Mouse (Mus musculus) spleen, adult 2 months (tissue): ENCODE data around the gene Cdc42bpa. TPM values are rescaled to one million over a fixed set of nuclear protein-coding genes. Genes with fewer than 3 reads are reported as not detected.

Source experiments
- DNase-seq, 2 experiments: peaks; one replicate each; pipeline versions ENCODE4 v3.0.0 to v3.0.0-alpha.2; 2012 to 2021; ENCODE audit warnings: low spot score in 2 of 2, low read depth in 1 of 2
- H3K27ac ChIP-seq: fragments of 200-500 bp; 2 replicates; pipeline ENCODE4 v1.5.1; 2012; ENCODE audit warnings: low read length, inconsistent platforms; ENCODE audit not compliant: insufficient read depth
- H3K27me3 ChIP-seq: fragments of 200-500 bp; 2 replicates; pipeline ENCODE4 v1.6.1; 2012; ENCODE audit warnings: mild to moderate bottlenecking, moderate library complexity, low read length, inconsistent platforms; ENCODE audit not compliant: control insufficient read depth, insufficient read depth
- H3K36me3 ChIP-seq: fragments of 200-500 bp; 2 replicates; pipeline ENCODE4 v1.6.1; 2012; ENCODE audit warnings: mild to moderate bottlenecking, low read length, inconsistent platforms; ENCODE audit not compliant: control insufficient read depth, insufficient read depth
- H3K4me1 ChIP-seq: fragments of 200-500 bp; 2 replicates; pipeline ENCODE4 v1.6.1; 2011; ENCODE audit warnings: inconsistent platforms; ENCODE audit not compliant: control insufficient read depth, insufficient read depth, insufficient read length
- H3K4me3 ChIP-seq: fragments of 200-500 bp; 2 replicates; pipeline ENCODE4 v1.5.1; 2011; ENCODE audit warnings: mild to moderate bottlenecking, inconsistent platforms; ENCODE audit not compliant: insufficient read depth, insufficient read length; ENCODE audit errors: extremely low read depth
- CTCF ChIP-seq: fragments of 200-500 bp; IDR thresholded peaks from 2 replicates; pipeline ENCODE4 v1.5.1; 2011; ENCODE audit warnings: mild to moderate bottlenecking, inconsistent platforms; ENCODE audit not compliant: insufficient read depth, insufficient read length, insufficient replicate concordance; ENCODE audit errors: extremely low read depth
- POLR2A ChIP-seq: fragments of 200-500 bp; IDR thresholded peaks from 2 replicates; pipeline ENCODE4 v1.6.1; 2011; ENCODE audit warnings: low read depth, low read length, inconsistent platforms
- WGBS: fragments of 180-500 bp; shearing (Covaris S2); methylation state at CpG from one replicate; pipeline ENCODE4 v1.1.7; 2018; 5-methylcytosine and 5-hydroxymethylcytosine counted together
- polyA plus RNA-seq: library from polyadenylated mRNA; depleted of rRNA; stranded (reverse); fragments of >200 nt; gene quantifications from 2 replicates; pipeline ENCODE4 v1.2.3, GENCODE M21; 2012

The Cdc42bpa gene
- polyA plus RNA-seq, 1 experiment, result 2.8 TPM

DNA sequence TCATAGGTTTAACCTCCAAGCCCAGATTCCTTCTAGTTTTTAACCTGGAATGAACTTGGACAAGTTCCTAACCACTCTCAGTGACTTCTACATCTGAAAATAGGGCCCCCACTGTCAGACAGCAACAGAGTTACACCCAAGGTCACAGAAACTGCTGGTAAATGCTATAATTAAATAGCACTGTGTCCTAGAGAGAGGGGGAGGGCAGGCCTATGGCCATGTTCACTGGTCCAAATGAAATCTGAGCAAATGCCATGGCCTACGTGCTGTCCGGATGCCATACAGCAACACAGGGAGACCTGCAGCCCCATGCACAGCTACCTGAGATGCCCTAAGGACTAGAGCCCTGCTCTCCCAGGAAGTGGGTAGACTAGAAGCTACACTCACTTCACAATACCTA, 219.6 kb downstream of the Cdc42bpa start:
- no peak for DNase-seq
- no peak for TF ChIP-seq CTCF
- TF ChIP-seq POLR2A, result no peak
- H3K27ac ChIP-seq, result no peak overlapping the region
- no peaks in the 10 kb centered on the region for H3K4me1 ChIP-seq
- H3K27me3 ChIP-seq, result no peaks in the 10 kb centered on the region
- no peak overlapping the region for H3K4me3 ChIP-seq
- WGBS, result 92% methylated on average over 2 of the region's 2 CpGs
- H3K36me3 ChIP-seq, result peaks cover 11% of the 10 kb centered on the region

DNA sequence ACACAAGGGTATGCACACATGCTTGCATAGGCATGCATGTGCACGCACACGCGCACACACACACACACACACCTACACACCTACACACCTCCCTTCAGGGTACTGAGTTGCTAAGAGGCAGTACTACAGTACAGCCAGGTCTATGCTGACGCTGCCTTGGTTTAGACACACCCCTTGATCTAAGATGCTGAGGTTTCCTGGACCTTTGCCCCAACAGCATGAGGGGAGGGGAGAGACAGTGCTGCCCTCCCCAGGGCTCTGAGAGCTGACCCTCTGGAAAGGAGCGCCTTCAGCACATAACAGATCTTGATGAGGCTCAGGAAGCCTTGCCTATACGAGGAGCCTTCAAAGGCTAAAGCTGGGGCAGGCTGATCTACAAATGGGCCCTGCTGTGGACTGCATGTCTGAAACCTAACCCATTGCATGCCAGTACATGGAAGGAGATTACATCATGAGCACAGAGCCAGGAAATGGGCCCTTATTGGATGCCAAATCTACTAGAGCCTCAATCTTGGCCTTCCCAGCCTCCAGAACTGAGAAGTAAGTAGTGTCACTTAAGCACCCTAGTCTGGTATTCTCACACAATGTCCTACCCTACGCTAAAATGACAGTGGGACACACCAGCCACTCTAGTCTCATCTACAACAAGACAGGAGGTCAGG, 221.2 kb downstream of the Cdc42bpa start:
- H3K4me3 ChIP-seq, result no peak overlapping the region
- no peaks in the 10 kb centered on the region for H3K27me3 ChIP-seq
- 96% methylated on average over 7 of the region's 7 CpGs for WGBS
- H3K27ac ChIP-seq, result no peak overlapping the region
- H3K36me3 ChIP-seq, result peaks cover 11% of the 10 kb centered on the region
- no peak for TF ChIP-seq POLR2A
- no peak for TF ChIP-seq CTCF
- H3K4me1 ChIP-seq, result no peaks in the 10 kb centered on the region
- DNase-seq, result no peak

DNA sequence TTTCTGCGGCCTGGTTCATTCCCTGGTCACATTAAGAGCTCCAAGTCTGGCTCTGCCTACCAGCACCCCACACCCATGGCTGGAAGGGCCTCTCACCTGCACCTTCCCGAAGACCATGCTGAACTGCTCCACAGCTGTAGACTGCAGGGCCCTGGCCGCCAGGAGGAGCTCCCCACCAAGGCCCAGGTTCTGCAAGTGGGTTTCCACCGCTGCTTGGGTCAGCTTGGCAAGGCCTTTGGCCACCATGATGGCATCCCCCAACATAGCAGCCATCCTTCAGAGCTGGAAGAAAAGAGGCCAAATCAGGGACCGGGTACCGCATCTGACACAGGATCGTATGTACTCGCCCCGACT, 221.7 kb downstream of the Cdc42bpa start:
- DNase-seq, result no peak
- Histone ChIP-seq H3K4me3 (no peak overlapping the region), H3K36me3 (peaks cover 11% of the 10 kb centered on the region), H3K4me1 (no peaks in the 10 kb centered on the region), H3K27me3 (no peaks in the 10 kb centered on the region), H3K27ac (no peak overlapping the region)
- no peak for TF ChIP-seq CTCF
- TF ChIP-seq POLR2A, result no peak
- WGBS, result 91% methylated on average over 9 of the region's 9 CpGs

DNA sequence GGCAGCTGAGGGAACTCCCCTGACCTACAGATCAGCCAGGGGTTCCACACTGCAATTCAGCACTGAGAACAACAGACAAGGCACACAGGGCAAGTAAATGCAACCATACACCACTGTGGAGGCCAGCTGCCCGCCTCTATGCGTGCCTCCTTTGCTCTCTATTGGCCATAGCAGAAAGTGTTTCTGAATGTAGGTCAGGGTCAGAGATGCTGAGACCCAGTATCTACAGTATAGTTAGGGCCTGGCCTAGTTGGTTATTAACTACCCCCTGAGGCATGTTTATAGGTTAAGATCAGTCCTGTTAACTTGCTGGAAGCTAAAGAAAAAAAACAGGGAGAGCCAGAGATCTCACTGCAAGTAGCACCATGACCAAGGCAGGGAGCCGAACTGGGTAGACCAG, 222.5 kb downstream of the Cdc42bpa start:
- 85% methylated on average over 3 of the region's 3 CpGs for WGBS
- DNase-seq, result no peak
- Histone ChIP-seq H3K4me3 (no peak overlapping the region), H3K36me3 (peaks cover 11% of the 10 kb centered on the region), H3K27me3 (no peaks in the 10 kb centered on the region), H3K27ac (no peak overlapping the region), H3K4me1 (no peaks in the 10 kb centered on the region)
- TF ChIP-seq CTCF (no peak), POLR2A (no peak)

DNA sequence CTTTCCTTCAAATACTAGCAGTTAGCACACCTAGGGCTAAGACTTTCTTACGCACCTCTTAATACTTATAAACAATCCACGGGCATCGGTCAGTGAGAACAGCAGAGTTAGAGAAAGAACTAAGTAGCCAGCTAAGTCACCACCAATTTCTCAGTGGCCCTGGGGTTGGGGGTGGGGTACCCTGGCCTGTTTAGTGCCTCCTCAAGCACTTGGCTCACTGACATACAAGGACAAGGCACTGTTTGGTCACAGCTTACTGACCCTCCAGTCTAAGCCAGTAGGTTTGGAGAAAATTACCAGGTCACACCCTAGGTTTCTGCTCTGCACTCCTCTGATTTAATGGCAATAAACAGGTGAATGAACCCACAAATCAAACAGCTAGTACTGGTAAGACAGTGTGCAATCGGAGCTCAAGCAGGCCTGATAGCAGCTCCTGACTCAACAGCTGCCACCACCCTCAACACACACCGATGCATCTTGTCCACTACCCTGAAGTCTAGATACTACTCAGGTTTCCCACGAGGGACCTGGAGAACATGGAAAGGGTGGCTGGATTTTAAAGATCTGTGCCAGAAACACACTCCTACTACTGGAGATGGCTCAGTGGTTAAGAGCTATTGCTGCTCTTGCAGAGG, 223.4 kb downstream of the Cdc42bpa start:
- Histone ChIP-seq H3K4me1 (no peaks in the 10 kb centered on the region), H3K36me3 (peaks cover 10% of the 10 kb centered on the region), H3K4me3 (no peak overlapping the region), H3K27ac (no peak overlapping the region), H3K27me3 (no peaks in the 10 kb centered on the region)
- no peak for DNase-seq
- no peak for TF ChIP-seq POLR2A
- no peak for TF ChIP-seq CTCF
- 92% methylated on average over 6 of the region's 6 CpGs for WGBS

DNA sequence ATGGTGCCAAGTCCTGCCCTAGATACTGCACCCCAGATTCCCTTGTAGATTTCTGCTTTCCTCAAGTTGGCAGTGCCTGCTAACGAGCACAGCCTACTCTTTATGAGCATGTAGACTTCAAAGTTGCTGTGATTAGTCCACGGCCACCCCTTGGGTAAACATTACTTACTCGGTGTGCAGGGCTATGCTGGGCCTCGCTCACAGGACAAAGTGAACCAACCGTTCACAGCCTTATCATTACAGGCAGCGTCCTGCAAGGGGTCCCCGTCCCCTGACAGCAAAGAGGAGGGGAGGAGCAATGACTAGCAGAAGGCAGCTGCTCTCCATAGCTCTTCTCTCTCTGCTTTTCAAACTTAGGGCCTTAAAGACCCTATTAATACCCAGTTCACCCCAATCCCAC, 224.5 kb downstream of the Cdc42bpa start:
- Histone ChIP-seq H3K4me1 (no peaks in the 10 kb centered on the region), H3K36me3 (peaks cover 1% of the 10 kb centered on the region; the same call in 1 of the 2 replicates), H3K27me3 (no peaks in the 10 kb centered on the region), H3K27ac (no peak overlapping the region), H3K4me3 (no peak overlapping the region)
- DNase-seq, result no peak
- no peak for TF ChIP-seq POLR2A
- no peak for TF ChIP-seq CTCF
- 79% methylated on average over 7 of the region's 7 CpGs for WGBS

DNA sequence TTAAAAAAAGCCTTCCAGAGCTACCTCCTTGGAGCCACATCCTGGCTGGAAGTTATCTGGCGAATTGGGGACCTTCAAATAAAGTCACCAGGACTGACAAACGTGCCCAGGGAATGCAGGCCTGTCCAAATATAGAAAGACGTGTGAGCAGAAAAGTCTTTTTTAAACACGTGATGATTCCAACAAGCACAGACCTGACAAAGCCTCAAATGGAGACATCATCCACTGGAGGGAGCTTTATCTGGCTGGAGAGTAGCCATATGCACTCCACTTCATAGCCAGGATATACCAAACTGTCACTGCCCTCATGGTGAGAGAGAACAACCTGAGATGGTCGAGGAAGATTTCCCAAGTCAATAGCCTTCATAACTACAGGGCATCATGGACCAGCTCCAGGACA, 225.6 kb downstream of the Cdc42bpa start:
- no peaks in the 10 kb centered on the region for H3K4me1 ChIP-seq
- 77% methylated on average over 5 of the region's 5 CpGs for WGBS
- DNase-seq, result no peak
- no peak overlapping the region for H3K4me3 ChIP-seq
- no peaks in the 10 kb centered on the region for H3K27me3 ChIP-seq
- H3K36me3 ChIP-seq, result no peaks in the 10 kb centered on the region
- no peak for TF ChIP-seq POLR2A
- no peak for TF ChIP-seq CTCF
- no peak overlapping the region for H3K27ac ChIP-seq
